Mouse (Mus musculus): ENCODE measurements at regions not wholly inside any gene's neighbourhood (a gene's known extent, or its start where the extent isn't known, plus 50 kb on each side); places are given as distances from the start of the nearest gene placed in this dataset.
A peak's percentile ranks its signal among the peaks of the same experiment; 100 is the strongest.

- DNase-seq (ENCODE audit: extremely low spot score, low spot score): no peak
Observed at GRCm38 (mm10) chr10:37880841-37881240, 742.1 kb upstream of the Marcks start.

- DNase-seq (ENCODE audit: extremely low spot score, low spot score): no peak
Observed at GRCm38 (mm10) chr10:37873925-37874324, 735.2 kb upstream of the Marcks start.

GRCm38 (mm10) chr10:37861001-37861400, 722.3 kb upstream of the Marcks start:
- DNase-seq (ENCODE audit: extremely low spot score, low spot score): peak; percentile 34

GRCm38 (mm10) chr10:37849291-37849846, 710.6 kb upstream of the Marcks start:
- no peak for DNase-seq (ENCODE audit: extremely low spot score, low spot score)

GRCm38 (mm10) chr10:37842820-37843219, 704.1 kb upstream of the Marcks start:
- no peak for DNase-seq (ENCODE audit: extremely low spot score, low spot score)

GRCm38 (mm10) chr10:37841842-37842241, 703.1 kb upstream of the Marcks start:
- DNase-seq (ENCODE audit: extremely low spot score, low spot score): no peak

- no peak for DNase-seq (ENCODE audit: extremely low spot score, low spot score)
Observed at GRCm38 (mm10) chr10:37837721-37838120, 699.0 kb upstream of the Marcks start.

- no peak for DNase-seq (ENCODE audit: extremely low spot score, low spot score)
Observed at GRCm38 (mm10) chr10:37813026-37813425, 674.3 kb upstream of the Marcks start.

- DNase-seq (ENCODE audit: extremely low spot score, low spot score): peak; percentile 20
Observed at GRCm38 (mm10) chr10:37812405-37812851, 673.7 kb upstream of the Marcks start.

GRCm38 (mm10) chr10:37811789-37812188, 673.1 kb upstream of the Marcks start:
- no peak for DNase-seq (ENCODE audit: extremely low spot score, low spot score)

- no peak for DNase-seq (ENCODE audit: extremely low spot score, low spot score)
Observed at GRCm38 (mm10) chr10:37803225-37803805, 664.6 kb upstream of the Marcks start.

GRCm38 (mm10) chr10:37799397-37799796, 660.7 kb upstream of the Marcks start:
- no peak for DNase-seq (ENCODE audit: extremely low spot score, low spot score)

GRCm38 (mm10) chr10:37798285-37798684, 659.6 kb upstream of the Marcks start:
- peak; percentile 24 for DNase-seq (ENCODE audit: extremely low spot score, low spot score)

GRCm38 (mm10) chr10:37797701-37798100, 659.0 kb upstream of the Marcks start:
- DNase-seq (ENCODE audit: extremely low spot score, low spot score): no peak

- DNase-seq (ENCODE audit: extremely low spot score, low spot score): no peak
Observed at GRCm38 (mm10) chr10:37792878-37793277, 654.2 kb upstream of the Marcks start.

- DNase-seq (ENCODE audit: extremely low spot score, low spot score): no peak
Observed at GRCm38 (mm10) chr10:37788049-37788448, 649.3 kb upstream of the Marcks start.

- DNase-seq (ENCODE audit: extremely low spot score, low spot score): no peak
Observed at GRCm38 (mm10) chr10:37779383-37780302, 640.9 kb upstream of the Marcks start.

GRCm38 (mm10) chr10:37760542-37761367, 622.0 kb upstream of the Marcks start:
- DNase-seq (ENCODE audit: extremely low spot score, low spot score): no peak

- no peak for DNase-seq (ENCODE audit: extremely low spot score, low spot score)
Observed at GRCm38 (mm10) chr10:37741581-37741980, 602.9 kb upstream of the Marcks start.

- no peak for DNase-seq (ENCODE audit: extremely low spot score, low spot score)
Observed at GRCm38 (mm10) chr10:37739024-37739423, 600.3 kb upstream of the Marcks start.

GRCm38 (mm10) chr10:37725609-37726008, 586.9 kb upstream of the Marcks start:
- DNase-seq (ENCODE audit: extremely low spot score, low spot score): no peak
